Mouse (Mus musculus): ENCODE results near the gene Urb2. TPM values are rescaled to one million over a fixed set of nuclear protein-coding genes. Genes with fewer than 3 reads are reported as not detected.
"Not testable (repeated sequence)": the region's sequence is repeated elsewhere in the genome, so short reads cannot be mapped to it uniquely, and the experiment has no call there.

Urb2 gene
- polyA plus RNA-seq, 1 experiment from 2014 or later = 1.2 TPM

DNA sequence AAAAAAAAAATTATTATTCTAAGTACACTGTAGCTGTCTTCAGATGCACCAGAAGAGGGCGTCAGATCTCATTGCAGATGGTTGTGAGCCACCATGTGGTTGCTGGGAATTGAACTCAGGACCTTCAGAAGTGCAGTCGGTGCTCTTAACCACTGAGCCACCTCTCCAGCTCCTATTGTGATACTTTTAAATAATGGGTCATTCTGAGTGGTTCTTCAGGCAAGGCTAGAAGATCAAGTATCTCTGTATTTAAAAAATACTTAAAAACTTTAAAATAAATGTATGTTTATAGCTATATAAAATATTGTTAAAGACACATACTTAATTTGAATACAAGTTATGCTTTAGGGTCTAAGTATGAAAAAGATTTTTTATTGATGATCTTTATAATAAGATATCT is 5.0 kb downstream of the Urb2 start:
- H3K27me3 ChIP-seq (ENCODE audit: insufficient read depth, low read length); H3K9ac ChIP-seq (replicated peaks); H3K9me3 ChIP-seq (ENCODE audit: low read length); DNase-seq; H3K27ac ChIP-seq (ENCODE audit: low read depth); H3K4me1 ChIP-seq (ENCODE audit: insufficient read depth); H3K4me2 ChIP-seq (ENCODE audit: low read depth, low read length); H3K4me3 ChIP-seq (ENCODE audit: low read depth, low read length); ATAC-seq: not testable (repeated sequence)
- peak; percentile 12; the same call in 1 of the 2 replicates for TF ChIP-seq CTCF (IDR thresholded peaks at IDR 0.05; ENCODE audit: low read depth)
- peaks cover 55% of the 10 kb centered on the region for H3K36me3 ChIP-seq (replicated peaks; ENCODE audit: insufficient read depth, low read length)
- WGBS (ENCODE audit: insufficient replicate concordance) = 85% methylated on average over 2 of the region's 2 CpGs

DNA sequence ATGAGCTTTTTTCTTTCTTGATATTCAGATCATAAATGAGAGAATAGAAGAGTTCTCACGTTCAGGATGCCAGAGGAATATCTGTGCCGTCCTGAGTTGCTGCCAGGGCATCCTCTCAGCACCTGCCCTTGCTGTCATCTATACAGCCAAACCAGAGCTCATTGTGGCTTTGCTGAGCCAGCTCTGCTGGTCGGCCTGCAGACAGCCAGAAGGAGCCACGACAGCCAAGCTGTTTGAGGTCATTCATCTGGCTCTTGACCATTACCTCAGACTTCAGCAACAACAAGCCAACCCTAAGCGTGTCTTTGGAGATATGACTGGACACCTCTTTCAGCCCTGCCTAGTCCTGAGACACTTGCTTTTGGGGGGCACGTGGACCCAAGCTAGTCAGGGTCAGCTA is 6.5 kb downstream of the Urb2 start:
- Histone ChIP-seq H3K36me3 (replicated peaks; ENCODE audit: insufficient read depth, low read length) (peaks cover 62% of the 10 kb centered on the region), H3K9me3 (ENCODE audit: low read length) (no peaks in the 10 kb centered on the region), H3K4me3 (ENCODE audit: low read depth, low read length) (no peak overlapping the region), H3K27me3 (ENCODE audit: insufficient read depth, low read length) (no peaks in the 10 kb centered on the region), H3K9ac (replicated peaks) (no peak overlapping the region), H3K27ac (ENCODE audit: low read depth) (no peak overlapping the region), H3K4me2 (ENCODE audit: low read depth, low read length) (no peak overlapping the region), H3K4me1 (ENCODE audit: insufficient read depth) (no peaks in the 10 kb centered on the region)
- 83% methylated on average over 6 of the region's 6 CpGs for WGBS (ENCODE audit: insufficient replicate concordance)
- DNase-seq = no peak
- TF ChIP-seq CTCF (IDR thresholded peaks at IDR 0.05; ENCODE audit: low read depth) (no peak), EP300 (IDR thresholded peaks at IDR 0.05; ENCODE audit: low read depth) (no peak)
- no peak for ATAC-seq

DNA sequence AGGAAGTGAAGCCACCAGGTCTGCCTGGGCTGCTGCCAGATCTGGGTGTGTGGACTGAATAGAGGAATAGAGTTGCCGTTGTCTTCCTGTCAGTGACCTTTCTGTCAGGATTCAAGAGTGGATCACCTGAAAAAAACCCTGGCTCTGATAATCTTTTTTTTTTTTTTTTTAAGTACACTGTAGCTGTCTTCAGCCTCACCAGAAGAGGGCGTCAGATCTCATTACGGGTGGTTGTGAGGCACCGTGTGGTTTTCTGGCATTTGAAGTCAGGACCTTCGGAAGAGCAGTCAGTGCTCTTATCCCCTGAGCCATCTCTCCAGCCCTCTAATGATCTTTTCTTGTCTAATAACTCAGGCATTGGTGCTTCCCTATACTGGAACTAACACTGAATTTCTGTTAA is 12.1 kb downstream of the Urb2 start:
- TF ChIP-seq CTCF (IDR thresholded peaks at IDR 0.05; ENCODE audit: low read depth) (peak; percentile 41), EP300 (IDR thresholded peaks at IDR 0.05; ENCODE audit: low read depth) (no peak)
- ATAC-seq = no peak
- H3K36me3 ChIP-seq (replicated peaks; ENCODE audit: insufficient read depth, low read length) = peaks cover 61% of the 10 kb centered on the region
- H3K9me3 ChIP-seq (ENCODE audit: low read length) = no peaks in the 10 kb centered on the region
- no peak for DNase-seq
- no peak overlapping the region for H3K27ac ChIP-seq (ENCODE audit: low read depth)
- H3K27me3 ChIP-seq (ENCODE audit: insufficient read depth, low read length) = no peaks in the 10 kb centered on the region
- 53% methylated on average over 5 of the region's 5 CpGs for WGBS (ENCODE audit: insufficient replicate concordance)
- no peak overlapping the region for H3K9ac ChIP-seq (replicated peaks)
- H3K4me3 ChIP-seq (ENCODE audit: low read depth, low read length) = no peak overlapping the region
- H3K4me2 ChIP-seq (ENCODE audit: low read depth, low read length) = no peak overlapping the region
- H3K4me1 ChIP-seq (ENCODE audit: insufficient read depth) = no peaks in the 10 kb centered on the region

DNA sequence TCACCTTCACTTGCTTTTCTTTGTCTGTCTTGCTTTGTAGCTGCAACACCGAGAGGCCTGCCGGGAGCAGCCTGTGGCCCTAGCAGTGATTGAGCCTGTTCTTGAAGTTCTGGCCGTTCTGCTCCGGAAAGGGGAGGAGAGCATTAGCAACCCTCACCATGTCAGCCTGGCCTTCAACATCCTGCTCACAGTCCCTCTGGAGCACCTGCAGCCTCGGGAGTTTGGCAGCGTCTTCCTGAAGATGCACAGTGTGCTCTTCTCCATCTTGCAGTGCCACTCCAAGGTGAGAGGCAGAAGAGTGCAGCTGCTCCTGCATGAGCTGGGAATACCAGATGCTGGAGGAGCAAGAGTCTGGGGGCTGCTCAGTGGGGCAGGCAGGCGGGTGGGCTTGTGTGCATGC is 16.8 kb downstream of the Urb2 start:
- no peak for DNase-seq
- no peaks in the 10 kb centered on the region for H3K27me3 ChIP-seq (ENCODE audit: insufficient read depth, low read length)
- H3K4me2 ChIP-seq (ENCODE audit: low read depth, low read length) = no peak overlapping the region
- no peak overlapping the region for H3K27ac ChIP-seq (ENCODE audit: low read depth)
- TF ChIP-seq EP300 (IDR thresholded peaks at IDR 0.05; ENCODE audit: low read depth) (no peak), CTCF (IDR thresholded peaks at IDR 0.05; ENCODE audit: low read depth) (no peak)
- no peak for ATAC-seq
- H3K9ac ChIP-seq (replicated peaks) = no peak overlapping the region
- peaks cover 54% of the 10 kb centered on the region for H3K36me3 ChIP-seq (replicated peaks; ENCODE audit: insufficient read depth, low read length)
- no peaks in the 10 kb centered on the region for H3K9me3 ChIP-seq (ENCODE audit: low read length)
- H3K4me3 ChIP-seq (ENCODE audit: low read depth, low read length) = no peak overlapping the region
- WGBS (ENCODE audit: insufficient replicate concordance) = 89% methylated on average over 7 of the region's 7 CpGs
- H3K4me1 ChIP-seq (ENCODE audit: insufficient read depth) = no peaks in the 10 kb centered on the region

DNA sequence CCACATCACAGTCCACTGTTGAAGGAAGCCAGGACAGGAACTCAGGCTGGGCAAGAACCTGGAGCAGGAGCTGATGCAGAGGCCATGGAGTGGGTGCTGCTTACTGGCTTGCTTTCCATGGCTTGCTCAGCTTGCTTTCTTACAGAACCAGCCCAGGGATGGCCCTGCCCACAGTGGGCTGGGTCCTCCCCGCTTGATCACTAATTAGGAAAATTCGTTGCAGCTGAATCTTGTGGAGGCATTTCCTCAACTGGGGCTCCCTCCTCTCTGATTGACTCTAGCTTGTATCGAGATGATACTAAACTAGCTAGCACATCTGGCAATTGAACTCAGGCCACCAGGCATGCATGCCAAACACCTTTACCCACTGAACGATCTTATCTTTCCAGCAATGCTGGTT is 18.0 kb downstream of the Urb2 start:
- Histone ChIP-seq H3K36me3 (replicated peaks; ENCODE audit: insufficient read depth, low read length) (peaks cover 57% of the 10 kb centered on the region), H3K4me3 (ENCODE audit: low read depth, low read length) (no peak overlapping the region), H3K27me3 (ENCODE audit: insufficient read depth, low read length) (no peaks in the 10 kb centered on the region), H3K9ac (replicated peaks) (no peak overlapping the region), H3K4me1 (ENCODE audit: insufficient read depth) (no peaks in the 10 kb centered on the region), H3K9me3 (ENCODE audit: low read length) (no peaks in the 10 kb centered on the region), H3K4me2 (ENCODE audit: low read depth, low read length) (no peak overlapping the region), H3K27ac (ENCODE audit: low read depth) (no peak overlapping the region)
- no peak for DNase-seq
- no peak for ATAC-seq
- TF ChIP-seq CTCF (IDR thresholded peaks at IDR 0.05; ENCODE audit: low read depth) (no peak), EP300 (IDR thresholded peaks at IDR 0.05; ENCODE audit: low read depth) (no peak)
- 79% methylated on average over 4 of the region's 4 CpGs for WGBS (ENCODE audit: insufficient replicate concordance)

DNA sequence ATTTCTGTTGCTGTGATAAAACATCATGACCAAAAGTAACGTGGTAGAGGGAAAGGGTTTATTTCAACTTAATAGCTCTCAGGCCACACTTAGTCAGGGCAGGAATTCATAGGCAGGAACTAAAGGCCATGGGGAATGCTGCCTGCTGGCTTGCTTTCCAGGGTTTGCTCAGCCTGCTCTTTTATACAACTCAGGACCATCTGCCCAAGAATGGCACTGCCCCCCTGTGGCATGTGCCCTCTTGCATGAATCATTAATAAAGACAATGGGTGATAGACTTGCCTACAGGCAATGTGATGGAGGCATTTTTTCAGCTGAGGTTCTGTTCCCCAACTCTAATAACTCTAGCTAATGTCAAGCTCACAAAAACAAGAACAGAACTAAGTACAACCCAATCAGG is 20.9 kb downstream of the Urb2 start:
- no peaks in the 10 kb centered on the region for H3K9me3 ChIP-seq (ENCODE audit: low read length)
- H3K4me2 ChIP-seq (ENCODE audit: low read depth, low read length) = no peak overlapping the region
- H3K27me3 ChIP-seq (ENCODE audit: insufficient read depth, low read length) = no peaks in the 10 kb centered on the region
- DNase-seq = no peak
- TF ChIP-seq EP300 (IDR thresholded peaks at IDR 0.05; ENCODE audit: low read depth) = no peak
- 0 out of 2 replicates have a peak, but pooled peaks have one; percentile 10 for TF ChIP-seq CTCF (IDR thresholded peaks at IDR 0.05; ENCODE audit: low read depth)
- no peak overlapping the region for H3K27ac ChIP-seq (ENCODE audit: low read depth)
- H3K4me1 ChIP-seq (ENCODE audit: insufficient read depth) = no peaks in the 10 kb centered on the region
- H3K9ac ChIP-seq (replicated peaks) = no peak overlapping the region
- H3K36me3 ChIP-seq (replicated peaks; ENCODE audit: insufficient read depth, low read length) = peaks cover 61% of the 10 kb centered on the region
- 93% methylated on average over 1 of the region's 1 CpGs for WGBS (ENCODE audit: insufficient replicate concordance)
- ATAC-seq = no peak
- H3K4me3 ChIP-seq (ENCODE audit: low read depth, low read length) = no peak overlapping the region

DNA sequence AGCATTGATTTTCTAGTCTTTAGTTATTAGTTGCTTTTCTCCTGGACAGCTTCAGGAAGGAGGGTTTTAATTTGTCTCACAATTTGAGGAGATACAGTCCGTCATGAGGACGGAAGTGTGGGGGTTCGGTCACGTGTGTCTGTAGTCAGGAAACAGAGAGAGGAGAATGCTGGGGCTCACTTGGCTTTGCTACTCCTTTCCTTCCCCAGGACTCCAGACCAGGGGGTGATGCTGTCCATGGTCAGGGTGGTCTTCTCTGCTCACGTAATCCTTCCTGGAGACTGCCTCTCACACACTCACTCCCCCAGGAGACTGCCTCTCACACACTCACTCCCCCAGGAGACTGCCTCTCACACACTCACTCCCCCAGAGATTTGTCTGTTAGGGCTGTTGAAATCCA is 23.1 kb downstream of the Urb2 start:
- Histone ChIP-seq H3K27ac (ENCODE audit: low read depth) (no peak overlapping the region), H3K4me2 (ENCODE audit: low read depth, low read length) (no peak overlapping the region), H3K27me3 (ENCODE audit: insufficient read depth, low read length) (no peaks in the 10 kb centered on the region), H3K9me3 (ENCODE audit: low read length) (no peaks in the 10 kb centered on the region), H3K4me3 (ENCODE audit: low read depth, low read length) (no peak overlapping the region), H3K36me3 (replicated peaks; ENCODE audit: insufficient read depth, low read length) (peaks cover 45% of the 10 kb centered on the region), H3K9ac (replicated peaks) (no peak overlapping the region), H3K4me1 (ENCODE audit: insufficient read depth) (no peaks in the 10 kb centered on the region)
- TF ChIP-seq EP300 (IDR thresholded peaks at IDR 0.05; ENCODE audit: low read depth) (no peak), CTCF (IDR thresholded peaks at IDR 0.05; ENCODE audit: low read depth) (no peak)
- ATAC-seq (no peak), DNase-seq (no peak)
- 88% methylated on average over 5 of the region's 5 CpGs for WGBS (ENCODE audit: insufficient replicate concordance)
